Mouse (Mus musculus) right cerebral cortex, adult 2 months (tissue): Measurements from ENCODE around the gene Gm49711.

Source experiments
- DNase-seq, 2 experiments: peaks; one replicate each; pipeline ENCODE4 v3.0.0; 2021 to 2022; ENCODE audit warnings: low spot score in 2 of 2

The Gm49711 gene

DNA sequence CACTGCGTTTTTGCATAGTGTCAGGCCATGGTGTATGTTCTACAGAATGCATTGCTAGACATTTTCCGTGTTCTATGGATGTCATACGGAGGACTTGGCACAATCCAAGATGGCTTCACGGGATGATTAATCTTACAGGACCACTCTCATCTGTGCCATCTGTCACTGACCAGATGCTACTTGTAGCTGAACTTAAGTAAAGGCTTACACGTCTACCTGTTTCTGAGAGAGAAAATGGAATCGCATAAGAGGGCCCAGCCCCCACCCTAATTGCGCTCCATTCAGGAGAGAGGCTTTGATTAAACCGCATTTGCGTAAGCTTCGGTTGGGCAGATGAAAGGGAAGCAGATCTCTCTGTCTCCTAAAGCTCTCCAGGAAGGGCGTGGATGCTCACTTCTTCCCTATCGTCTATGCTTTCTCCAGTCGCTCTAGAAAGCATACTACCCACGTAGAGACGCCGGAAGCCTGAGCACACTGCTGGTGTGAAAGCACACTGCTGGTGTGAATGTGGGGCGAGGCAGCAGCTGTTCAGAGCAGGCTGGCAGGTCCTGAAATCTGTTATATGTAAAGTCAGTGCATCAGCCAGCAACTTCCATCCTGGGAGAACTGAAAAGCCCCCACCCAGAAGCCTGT lies 62.9 kb downstream of the Gm49711 start:
- DNase-seq: peak; percentile 51 to 55

- no peak for DNase-seq
Measured at GRCm38 (mm10) chr16:92127226-92127625, 69.1 kb downstream of the Gm49711 start.

GRCm38 (mm10) chr16:92127666-92128065 lies 69.5 kb downstream of the Gm49711 start:
- no peak for DNase-seq

DNA sequence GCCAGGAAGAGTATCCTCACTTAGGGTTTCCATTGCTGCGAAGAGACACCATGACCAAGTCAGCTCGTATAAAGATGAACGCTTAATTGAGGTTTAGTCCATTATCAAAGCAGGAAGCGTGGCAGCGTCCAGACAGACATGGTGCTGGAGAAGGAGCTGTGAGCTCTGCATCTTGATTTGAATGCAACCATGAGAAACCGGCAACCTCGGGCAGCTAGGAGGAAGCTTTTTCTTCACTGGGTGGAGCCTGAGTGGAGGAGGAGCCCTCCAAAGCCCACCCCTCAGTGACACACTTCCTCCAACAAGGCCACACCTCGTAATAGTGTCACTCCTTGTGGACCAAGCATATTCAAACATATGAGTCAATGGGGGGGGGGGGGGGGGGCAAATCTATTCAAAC lies 71.7 kb downstream of the Gm49711 start:
- no peak for DNase-seq

DNA sequence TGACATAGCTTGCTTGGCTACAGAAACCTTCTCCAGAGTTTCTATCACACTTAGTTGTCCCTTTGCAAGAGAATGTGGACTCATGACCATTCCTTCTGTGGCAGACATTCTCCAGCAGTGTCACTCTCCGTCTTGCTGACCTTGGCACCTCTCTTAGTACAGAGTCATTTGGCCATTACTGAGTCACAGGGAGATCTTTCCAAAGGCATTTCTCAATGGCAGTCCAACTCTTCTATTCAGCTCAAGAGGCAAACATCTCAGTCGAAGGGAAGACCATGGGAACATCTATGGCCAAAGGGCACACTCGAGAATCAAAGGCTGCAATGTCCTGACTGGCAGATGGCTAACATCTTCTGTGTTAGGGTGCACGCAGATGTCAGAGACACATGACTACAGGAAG lies 74.4 kb downstream of the Gm49711 start:
- DNase-seq: no peak

DNA sequence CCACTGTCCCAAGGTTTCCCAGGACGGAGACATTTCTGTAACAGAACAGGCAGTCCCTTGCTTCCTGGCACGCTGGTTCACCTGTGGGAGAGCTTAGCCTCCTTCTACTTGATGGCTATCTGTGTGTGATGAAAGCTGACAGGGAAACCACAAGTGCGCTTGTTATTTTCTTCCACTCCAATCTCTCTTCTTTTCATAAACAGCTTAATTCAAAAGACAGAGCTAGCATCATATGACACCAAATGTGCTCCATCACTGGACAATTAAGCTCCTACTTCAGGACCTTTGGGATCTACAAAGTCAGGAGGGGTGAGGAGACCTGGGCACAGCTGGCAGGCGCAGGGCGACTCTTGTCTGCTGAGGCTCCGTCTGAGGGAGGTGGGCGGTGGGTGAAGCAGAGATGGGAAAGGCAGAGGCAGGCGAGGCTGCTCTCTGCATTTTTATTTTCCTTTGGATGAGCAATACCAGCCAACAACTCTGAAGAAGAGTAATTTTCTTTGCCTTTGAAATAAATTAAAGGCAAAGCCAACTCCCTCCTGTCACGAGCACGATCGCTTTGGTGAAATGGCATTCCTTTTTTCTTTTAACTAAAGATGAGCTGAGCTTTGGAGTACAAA lies 76.1 kb downstream of the Gm49711 start:
- peak; percentile 41 to 45 for DNase-seq

- DNase-seq: no peak
Measured at GRCm38 (mm10) chr16:92136275-92136674, 78.2 kb downstream of the Gm49711 start.

DNA sequence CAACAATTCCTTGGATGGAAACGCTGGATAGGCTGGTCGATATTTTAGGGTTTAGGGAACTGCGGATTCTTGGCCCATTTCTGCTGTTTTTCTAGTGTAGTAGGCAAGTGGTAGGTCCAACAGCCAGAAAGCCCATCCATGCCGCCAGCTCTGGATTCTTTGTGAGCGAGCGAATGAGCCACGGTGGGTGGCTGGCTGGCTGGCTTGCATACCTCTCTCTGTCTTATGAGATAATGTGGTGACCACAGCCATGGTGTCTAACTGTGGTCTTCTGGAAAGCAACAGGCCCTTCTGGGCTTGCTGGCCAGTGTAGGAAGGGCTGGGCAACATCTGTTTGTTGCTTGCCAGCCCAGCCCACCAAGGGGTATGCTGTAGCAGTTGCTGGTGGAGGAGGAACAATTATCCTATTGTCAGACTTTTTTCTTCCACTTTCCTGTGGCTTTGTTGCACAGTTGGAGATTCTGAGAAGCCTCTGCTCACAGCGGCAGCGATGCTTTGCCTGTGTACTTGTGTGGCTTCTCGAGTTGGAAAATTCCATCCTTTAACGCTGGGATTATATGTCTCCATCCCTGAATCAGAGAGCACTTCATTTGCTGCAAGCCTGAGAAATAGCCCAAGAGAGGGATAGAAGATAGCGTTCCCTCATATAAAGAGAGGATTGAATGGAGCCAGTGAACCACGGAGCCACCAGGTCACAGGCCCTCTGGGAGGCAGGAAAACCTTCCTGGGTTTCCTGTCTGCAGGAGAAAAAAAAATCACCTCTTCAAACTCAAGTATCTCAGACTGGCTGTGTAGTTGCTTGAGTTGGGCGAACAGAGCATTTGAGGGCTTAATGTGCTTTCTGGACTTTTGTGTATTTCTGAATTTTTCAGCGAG lies 81.5 kb downstream of the Gm49711 start:
- peak in 1 of 2 experiments; percentile 15 for DNase-seq

GRCm38 (mm10) chr16:92140328-92140727 lies 82.2 kb downstream of the Gm49711 start:
- DNase-seq: no peak

- DNase-seq: no peak
Measured at GRCm38 (mm10) chr16:92141021-92141420, 82.9 kb downstream of the Gm49711 start.

DNA sequence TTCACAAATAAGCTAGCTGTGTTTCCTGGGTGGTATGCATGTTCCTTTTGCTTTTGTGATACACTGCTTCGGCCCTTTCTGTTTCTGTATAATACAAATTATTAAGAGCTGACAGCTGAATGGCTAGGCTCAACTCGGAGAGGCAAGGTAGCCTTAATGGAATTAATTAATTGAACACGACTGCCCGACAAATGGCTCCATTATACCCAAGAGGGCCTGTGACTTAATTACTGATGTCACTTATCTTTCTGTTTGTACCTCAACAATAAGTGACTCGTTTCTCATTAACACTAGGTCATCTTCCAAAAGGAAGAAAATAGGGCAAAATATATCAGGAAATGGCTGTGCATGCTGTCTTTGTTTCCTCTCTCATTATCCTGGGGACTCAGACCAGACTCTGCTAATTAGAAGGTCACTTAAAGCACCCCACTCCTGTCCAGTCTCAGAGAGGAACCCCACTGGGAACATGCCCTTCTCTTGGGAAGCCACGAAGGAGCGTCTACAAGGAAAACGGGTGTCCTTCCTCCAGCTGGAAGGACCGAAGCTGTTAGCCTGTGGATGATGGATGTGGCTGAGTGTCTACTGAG lies 84.4 kb downstream of the Gm49711 start:
- no peak for DNase-seq

DNA sequence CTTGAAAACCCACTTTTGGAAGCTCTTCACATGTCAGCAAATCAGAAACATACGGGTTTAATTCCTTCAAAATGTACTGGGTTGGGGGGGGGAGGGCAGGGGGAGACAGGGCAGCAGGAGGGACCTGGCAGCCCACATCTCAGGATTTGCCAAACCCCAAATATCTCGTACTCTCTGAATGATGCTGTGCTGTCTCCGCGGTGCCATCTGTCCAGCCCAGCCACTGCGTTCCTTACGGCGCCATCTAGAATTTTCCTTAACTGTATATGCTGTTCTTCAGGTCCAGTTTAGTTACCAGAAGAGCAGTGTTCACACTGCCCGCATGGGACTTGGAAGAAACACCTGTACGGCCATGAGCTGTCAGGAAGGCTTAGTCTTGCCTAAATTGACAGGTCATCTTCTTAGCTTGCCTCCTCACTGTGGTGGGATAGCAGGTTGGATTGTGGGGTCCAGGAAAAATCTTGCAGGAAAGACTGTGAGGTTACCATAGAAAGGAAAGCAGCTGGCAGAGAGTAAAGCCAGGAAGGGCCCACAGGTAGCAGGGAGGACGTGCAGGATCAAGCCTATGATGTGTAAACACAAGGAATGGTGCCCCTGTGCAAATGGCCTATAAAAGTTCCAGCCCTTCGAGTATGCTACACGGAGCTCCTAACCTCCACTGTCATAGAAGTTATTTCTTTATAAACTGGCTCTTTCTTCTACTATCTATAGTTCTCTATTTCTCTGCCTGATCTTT lies 89.7 kb downstream of the Gm49711 start:
- no peak for DNase-seq

GRCm38 (mm10) chr16:92148367-92148728 lies 90.2 kb downstream of the Gm49711 start:
- no peak for DNase-seq

- no peak for DNase-seq
Measured at GRCm38 (mm10) chr16:92150975-92151374, 92.9 kb downstream of the Gm49711 start.

- DNase-seq: peak; percentile 64 to 74
Measured at GRCm38 (mm10) chr16:92158021-92158455, 99.9 kb downstream of the Gm49711 start.

GRCm38 (mm10) chr16:92158461-92159091 lies 100.5 kb downstream of the Gm49711 start:
- peak; percentile 74 to 77 for DNase-seq

DNA sequence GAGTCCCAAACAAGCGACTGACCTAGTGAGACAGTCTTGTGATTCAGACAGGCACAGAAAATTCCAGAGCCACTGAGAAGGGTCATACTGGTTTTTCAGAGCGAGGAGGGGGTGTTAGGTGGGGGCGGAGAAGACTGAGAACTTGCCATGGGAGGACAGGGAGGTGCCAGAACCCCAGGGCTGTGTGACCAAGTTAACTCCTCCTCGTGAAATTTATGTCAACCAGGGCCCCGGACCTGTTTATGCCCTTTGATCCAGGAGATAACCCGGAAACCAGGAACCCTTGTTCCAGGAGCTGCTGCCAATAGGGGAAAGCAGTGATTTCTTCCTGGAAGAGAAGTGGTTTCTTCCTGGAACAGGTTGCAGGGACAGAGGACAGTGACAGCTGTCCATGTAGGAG lies 101.0 kb downstream of the Gm49711 start:
- no peak for DNase-seq

- DNase-seq: no peak
Measured at GRCm38 (mm10) chr16:92162289-92162688, 104.2 kb downstream of the Gm49711 start.

DNA sequence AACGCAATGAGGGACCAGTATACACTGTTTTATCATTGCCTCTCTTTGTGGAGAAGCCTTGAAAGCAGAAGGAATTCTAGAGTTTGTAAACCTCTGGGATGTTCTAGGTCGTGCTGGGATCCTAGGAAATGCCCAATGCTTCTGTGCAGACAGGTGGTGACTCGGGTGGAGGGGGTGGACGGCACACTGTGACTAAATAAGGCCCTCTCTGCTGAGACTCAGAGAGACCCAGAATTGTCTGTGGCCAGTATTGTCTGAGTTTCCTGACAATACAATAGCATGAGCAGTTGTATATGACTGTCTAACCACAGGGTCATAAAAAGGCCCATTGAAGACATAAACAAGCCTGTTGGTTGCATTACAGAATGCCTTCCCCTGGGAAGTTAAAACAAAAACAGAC lies 105.4 kb downstream of the Gm49711 start:
- no peak for DNase-seq

- DNase-seq: no peak
Measured at GRCm38 (mm10) chr16:92176052-92176451, 117.9 kb downstream of the Gm49711 start.

- DNase-seq: no peak
Measured at GRCm38 (mm10) chr16:92177718-92178117, 119.6 kb downstream of the Gm49711 start.
